Mouse (Mus musculus) limb, embryonic 12.5 days (tissue): Measurements from ENCODE around the gene Nudt1. TPM values are rescaled to one million over a fixed set of nuclear protein-coding genes. Genes with fewer than 3 reads are reported as not detected.
"Not testable (repeated sequence)": the region's sequence is repeated elsewhere in the genome, so short reads cannot be mapped to it uniquely, and the experiment has no call there.

Experiments used
- ATAC-seq: fragments of 200-750 bp; cut with Nextera tagmentation; 2 replicates; pipeline ENCODE4 v1.8.0; 2017; ENCODE audit warnings: low read depth, moderate TSS enrichment; ENCODE audit not compliant: insufficient number of reproducible peaks, insufficient read depth, low FRiP score, low TSS enrichment
- H3K27ac ChIP-seq: fragments of 300-500 bp; sonication (generic); 2 replicates; pipeline ENCODE4 v1.5.1; 2016; ENCODE audit warnings: mild to moderate bottlenecking, moderate library complexity
- H3K27me3 ChIP-seq: fragments of 300-500 bp; sonication (generic); 2 replicates; pipeline ENCODE4 v1.6.1; 2016; ENCODE audit warnings: mild to moderate bottlenecking, moderate library complexity
- H3K36me3 ChIP-seq: fragments of 300-500 bp; sonication (generic); 2 replicates; pipeline ENCODE4 v1.6.1; 2016; ENCODE audit warnings: mild to moderate bottlenecking, moderate library complexity
- H3K4me1 ChIP-seq: fragments of 300-500 bp; sonication (generic); replicated peaks from 2 replicates; pipeline ENCODE4 v1.6.1; 2016
- H3K4me2 ChIP-seq: fragments of 300-500 bp; sonication (generic); 2 replicates; pipeline ENCODE4 v1.6.1; 2016; ENCODE audit warnings: mild to moderate bottlenecking, moderate library complexity
- H3K4me3 ChIP-seq: fragments of 300-500 bp; sonication (generic); replicated peaks from 2 replicates; pipeline ENCODE4 v1.5.1; 2016; ENCODE audit warnings: mild to moderate bottlenecking
- H3K9ac ChIP-seq: fragments of 300-500 bp; sonication (generic); replicated peaks from 2 replicates; pipeline ENCODE4 v1.6.1; 2016; ENCODE audit warnings: mild to moderate bottlenecking, moderate library complexity
- H3K9me3 ChIP-seq: fragments of 300-500 bp; sonication (generic); 2 replicates; pipeline ENCODE4 v1.6.1; 2016; ENCODE audit warnings: mild to moderate bottlenecking, moderate library complexity
- WGBS: fragments of 180-500 bp; shearing (Covaris S2); methylation state at CpG from one replicate; pipeline ENCODE4 v1.1.7; 2016; 5-methylcytosine and 5-hydroxymethylcytosine counted together
- polyA plus RNA-seq: library from polyadenylated mRNA; unstranded; fragments of >200 nt; fragmentation: Nextera tagmentation; extraction: Ambion mirVana; gene quantifications from 2 replicates; pipeline ENCODE4 v1.2.1, GENCODE M21; 2016

Gene Nudt1
- polyA plus RNA-seq, 1 experiment from 2014 or later: 52.1 TPM

DNA sequence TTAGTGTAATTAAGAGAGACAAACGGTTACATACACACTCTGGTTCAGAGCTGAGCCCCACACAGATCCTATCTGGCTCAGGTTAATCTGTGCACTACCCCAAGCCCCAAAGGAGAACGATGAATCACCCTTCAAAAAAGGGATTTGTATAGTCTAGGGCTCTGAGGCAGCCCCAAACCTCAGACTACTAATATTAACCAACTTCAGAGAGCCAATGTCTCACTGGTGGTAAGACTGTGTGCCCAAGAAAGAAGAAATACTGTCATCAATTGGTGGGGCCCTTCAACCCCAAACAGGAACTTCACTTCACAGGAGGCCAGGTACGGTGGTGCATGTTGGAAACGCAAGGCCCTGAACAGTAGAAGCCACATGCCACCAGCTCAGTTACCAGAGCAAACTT, 23.8 kb downstream of the Nudt1 start:
- Histone ChIP-seq H3K27ac (no peak overlapping the region), H3K27me3 (no peaks in the 10 kb centered on the region), H3K36me3 (peaks cover 66% of the 10 kb centered on the region), H3K4me3 (no peak overlapping the region), H3K9me3 (no peaks in the 10 kb centered on the region), H3K4me1 (peaks cover 3% of the 10 kb centered on the region), H3K4me2 (no peak overlapping the region), H3K9ac (no peak overlapping the region)
- no peak for ATAC-seq
- 91% methylated on average over 4 of the region's 4 CpGs for WGBS

DNA sequence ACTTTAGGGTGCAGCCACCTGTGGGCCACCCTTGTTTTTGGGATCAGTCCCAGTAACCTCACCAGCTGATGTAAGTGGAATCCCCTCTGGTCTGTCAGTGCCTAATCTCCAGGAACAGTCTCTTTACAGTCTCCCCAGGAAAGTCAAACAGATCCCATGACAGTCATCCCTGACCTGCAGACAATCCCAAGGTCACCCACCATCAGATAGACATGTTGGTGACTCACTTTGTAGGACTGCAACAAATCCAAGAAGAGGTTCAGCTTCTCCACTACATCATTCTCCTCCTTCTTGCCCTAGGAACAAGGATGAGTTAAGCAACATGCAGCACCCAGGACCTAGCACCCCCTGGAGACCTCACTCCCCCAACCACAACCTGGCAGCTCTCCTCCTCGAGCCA, 24.6 kb downstream of the Nudt1 start:
- Histone ChIP-seq H3K4me3 (no peak overlapping the region), H3K9ac (no peak overlapping the region), H3K4me1 (no peaks in the 10 kb centered on the region), H3K36me3 (peaks cover 63% of the 10 kb centered on the region), H3K4me2 (no peak overlapping the region), H3K27ac (no peak overlapping the region), H3K27me3 (no peaks in the 10 kb centered on the region), H3K9me3 (no peaks in the 10 kb centered on the region)
- no peak for ATAC-seq
- WGBS: 77% methylated on average over 1 of the region's 1 CpGs

- Histone ChIP-seq H3K9me3 (no peaks in the 10 kb centered on the region), H3K27ac (no peak overlapping the region), H3K36me3 (peaks cover 74% of the 10 kb centered on the region), H3K9ac (no peak overlapping the region), H3K4me3 (no peak overlapping the region), H3K4me2 (no peak overlapping the region), H3K4me1 (no peaks in the 10 kb centered on the region), H3K27me3 (no peaks in the 10 kb centered on the region)
- WGBS: 93% methylated on average over 9 of the region's 9 CpGs
- no peak for ATAC-seq
Measured at GRCm38 (mm10) chr5:140349882-140350281, 28.4 kb downstream of the Nudt1 start.

GRCm38 (mm10) chr5:140350731-140351497, 29.5 kb downstream of the Nudt1 start:
- Histone ChIP-seq H3K9me3 (no peaks in the 10 kb centered on the region), H3K9ac (no peak overlapping the region), H3K36me3 (peaks cover 74% of the 10 kb centered on the region), H3K4me1 (no peaks in the 10 kb centered on the region), H3K4me3 (no peak overlapping the region), H3K27ac (no peak overlapping the region), H3K27me3 (no peaks in the 10 kb centered on the region), H3K4me2 (no peak overlapping the region)
- no peak for ATAC-seq
- 90% methylated on average over 8 of the region's 8 CpGs for WGBS

GRCm38 (mm10) chr5:140352352-140352751, 30.9 kb downstream of the Nudt1 start:
- Histone ChIP-seq H3K9me3 (no peaks in the 10 kb centered on the region), H3K27ac (no peak overlapping the region), H3K27me3 (no peaks in the 10 kb centered on the region), H3K4me2 (no peak overlapping the region), H3K4me1 (no peaks in the 10 kb centered on the region), H3K9ac (no peak overlapping the region), H3K36me3 (peaks cover 82% of the 10 kb centered on the region), H3K4me3 (no peak overlapping the region)
- 94% methylated on average over 6 of the region's 6 CpGs for WGBS
- ATAC-seq: no peak

DNA sequence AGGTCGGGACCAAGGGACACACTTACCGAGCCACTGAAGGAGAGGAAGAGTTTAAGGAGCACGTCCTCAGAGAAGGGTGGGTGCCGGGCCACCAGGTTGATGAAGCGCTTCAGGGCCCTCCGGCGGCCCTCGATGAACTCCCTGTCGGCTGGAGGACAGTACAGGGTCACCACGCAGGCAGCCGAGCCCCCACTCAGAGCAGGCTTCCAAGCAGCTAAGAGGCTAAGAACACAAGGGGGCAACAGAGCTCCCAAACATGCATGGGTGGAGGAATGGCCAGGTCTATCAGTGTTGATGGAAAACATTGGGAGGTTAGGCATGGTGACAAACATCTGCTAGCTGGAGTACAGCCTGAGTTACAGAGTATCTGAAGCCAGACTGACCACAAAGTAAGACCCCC, 34.5 kb downstream of the Nudt1 start:
- H3K36me3 ChIP-seq: peaks cover 89% of the 10 kb centered on the region
- H3K9me3 ChIP-seq: no peaks in the 10 kb centered on the region
- 87% methylated on average over 11 of the region's 11 CpGs for WGBS
- no peaks in the 10 kb centered on the region for H3K27me3 ChIP-seq
- H3K9ac ChIP-seq: no peak overlapping the region
- H3K27ac ChIP-seq: no peak overlapping the region
- ATAC-seq: no peak
- H3K4me1 ChIP-seq: no peaks in the 10 kb centered on the region
- no peak overlapping the region for H3K4me2 ChIP-seq
- H3K4me3 ChIP-seq: no peak overlapping the region

GRCm38 (mm10) chr5:140357466-140357865, 36.0 kb downstream of the Nudt1 start:
- H3K4me3 ChIP-seq: no peak overlapping the region
- H3K27ac ChIP-seq: no peak overlapping the region
- peaks cover 75% of the 10 kb centered on the region for H3K36me3 ChIP-seq
- no peaks in the 10 kb centered on the region for H3K27me3 ChIP-seq
- WGBS: 88% methylated on average over 3 of the region's 3 CpGs
- H3K9me3 ChIP-seq: no peaks in the 10 kb centered on the region
- H3K9ac ChIP-seq: no peak overlapping the region
- no peak for ATAC-seq
- no peak overlapping the region for H3K4me2 ChIP-seq
- no peaks in the 10 kb centered on the region for H3K4me1 ChIP-seq

- Histone ChIP-seq H3K4me2 (no peak overlapping the region), H3K9ac (no peak overlapping the region), H3K4me3 (no peak overlapping the region), H3K9me3 (peaks cover 8% of the 10 kb centered on the region; the same call in 1 of the 2 replicates), H3K36me3 (peaks cover 49% of the 10 kb centered on the region), H3K4me1 (no peaks in the 10 kb centered on the region), H3K27me3 (no peaks in the 10 kb centered on the region), H3K27ac (no peak overlapping the region)
- ATAC-seq: no peak
- 79% methylated on average over 14 of the region's 14 CpGs for WGBS
Measured at GRCm38 (mm10) chr5:140359930-140360674, 38.6 kb downstream of the Nudt1 start.

DNA sequence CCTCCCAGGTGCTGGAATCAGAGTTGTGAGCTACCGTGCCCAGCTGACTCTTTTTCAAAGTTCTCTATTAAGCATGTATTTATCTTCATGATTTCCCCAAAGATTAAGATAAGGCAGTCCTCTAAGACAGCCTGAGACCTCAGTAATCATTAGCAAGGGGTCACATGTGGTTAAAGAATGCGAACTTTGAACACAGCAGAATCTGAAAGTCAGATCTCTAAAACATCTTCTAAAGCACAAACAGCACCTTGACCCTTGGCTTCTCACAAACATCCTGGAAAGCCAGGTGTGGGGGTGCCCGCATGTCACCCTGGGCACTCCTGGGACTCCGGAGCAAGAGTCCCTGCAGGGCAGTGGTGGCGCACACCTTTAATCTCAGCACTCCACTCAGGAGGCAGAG, 43.0 kb downstream of the Nudt1 start:
- 90% methylated on average over 5 of the region's 5 CpGs for WGBS
- Histone ChIP-seq H3K9ac (no peak overlapping the region), H3K27ac (no peak overlapping the region), H3K4me2 (no peak overlapping the region), H3K9me3 (peaks cover 8% of the 10 kb centered on the region; the same call in 1 of the 2 replicates), H3K27me3 (no peaks in the 10 kb centered on the region), H3K36me3 (peaks cover 17% of the 10 kb centered on the region), H3K4me1 (no peaks in the 10 kb centered on the region), H3K4me3 (no peak overlapping the region)
- ATAC-seq: no peak

GRCm38 (mm10) chr5:140368126-140368525, 46.7 kb downstream of the Nudt1 start:
- not testable (repeated sequence) for H3K27me3 ChIP-seq, ATAC-seq
- 90% methylated on average over 2 of the region's 2 CpGs for WGBS

DNA sequence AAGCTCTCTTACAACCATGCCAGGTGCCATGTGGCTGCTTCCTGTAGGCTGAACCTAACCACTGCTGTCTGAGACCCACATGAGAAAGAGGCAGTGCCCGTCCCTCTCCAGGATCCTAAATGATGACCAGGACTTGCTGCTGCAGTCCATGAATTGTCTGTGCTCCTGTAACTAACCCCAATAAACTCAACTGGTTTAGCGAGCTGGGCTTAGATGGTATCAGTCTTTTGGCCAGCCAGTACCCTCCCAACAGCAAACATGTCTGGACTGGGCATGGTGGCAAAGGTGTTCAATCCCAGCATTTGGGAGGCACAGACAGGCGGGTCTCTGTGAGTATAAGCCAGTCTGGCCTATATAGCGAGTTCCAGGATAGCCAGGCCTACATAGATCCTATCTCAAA, 47.5 kb downstream of the Nudt1 start:
- Histone ChIP-seq H3K9me3 (peaks cover 3% of the 10 kb centered on the region; the same call in 1 of the 2 replicates), H3K27me3 (no peaks in the 10 kb centered on the region), H3K4me1 (no peaks in the 10 kb centered on the region; the same call in 1 of the 2 replicates), H3K27ac (no peak overlapping the region), H3K9ac (no peak overlapping the region), H3K36me3 (0 out of 2 replicates have a peak, but pooled peaks cover 5% of the 10 kb centered on the region), H3K4me2 (no peak overlapping the region), H3K4me3 (no peak overlapping the region)
- no peak for ATAC-seq
- WGBS: 89% methylated on average over 4 of the region's 4 CpGs

More at GRCm38 (mm10) chr5:140368126-140368525, 46.7 kb downstream of the Nudt1 start:
- not testable (repeated sequence) for H3K9ac ChIP-seq, H3K4me1 ChIP-seq, H3K4me3 ChIP-seq, H3K4me2 ChIP-seq, H3K9me3 ChIP-seq, H3K27ac ChIP-seq, H3K36me3 ChIP-seq
